Mouse (Mus musculus) heart, adult 10 weeks (tissue): ENCODE measurements around the gene Ttll8. TPM values are rescaled to one million over a fixed set of nuclear protein-coding genes. Genes with fewer than 3 reads are reported as not detected.

ENCODE experiments used
- polyA plus RNA-seq: library from polyadenylated mRNA; stranded (reverse); fragments of 350-450 nt; fragmentation: Illumina TruSeq; extraction: RNeasy Lipid Tissue Mini Kit (QIAGEN cat#74804); gene quantifications from one replicate; pipeline ENCODE4 v1.2.3, GENCODE M21; 2014; ENCODE audit warnings: low read depth, low replicate concordance

The Ttll8 gene
- polyA plus RNA-seq = not detected

GRCm38 (mm10) chr15:88954368-88955072 lies at the start of gene Ttll8:
Gene Ttll8, minus strand, starts transcription at chr15:88954418.

GRCm38 (mm10) chr15:88982534-88983079 lies 28.4 kb upstream of the Ttll8 start, which contains the start of gene Mov10l1:
Gene Mov10l1, plus strand, starts transcription at chr15:88982909.

GRCm38 (mm10) chr15:88978281-88979137 lies 24.3 kb upstream of the Ttll8 start, which contains the start of gene Mlc1:
Gene Mlc1, minus strand, starts transcription at chr15:88979007.

GRCm38 (mm10) chr15:88861772-88862622 lies 92.2 kb downstream of the Ttll8 start, which contains the start of gene Pim3:
Gene Pim3, plus strand, starts transcription at chr15:88862186.

Other genes with a start within 250 kb of the Ttll8 start
- gene Brd1, start 220.2 kb downstream of the Ttll8 start, polyA plus RNA-seq = 20.1 TPM
- gene Zbed4, start 202.8 kb downstream of the Ttll8 start, polyA plus RNA-seq = 6.7 TPM
- 7.8 TPM for gene Alg12, start 135.1 kb downstream of the Ttll8 start, polyA plus RNA-seq
- 19.5 TPM for gene Creld2, start 134.8 kb downstream of the Ttll8 start, polyA plus RNA-seq
- 87.1 TPM for gene Pim3, start 92.2 kb downstream of the Ttll8 start, polyA plus RNA-seq
- not detected for gene Mlc1, start 24.6 kb upstream of the Ttll8 start, polyA plus RNA-seq
- gene Mov10l1, start 28.5 kb upstream of the Ttll8 start, polyA plus RNA-seq = 68.0 TPM
- 1.3 TPM for gene Panx2, start 105.3 kb upstream of the Ttll8 start, polyA plus RNA-seq
- gene Trabd, start 120.7 kb upstream of the Ttll8 start, polyA plus RNA-seq = 42.8 TPM
- gene Selenoo, start 134.7 kb upstream of the Ttll8 start, polyA plus RNA-seq = 18.2 TPM
- gene Tubgcp6, start 168.7 kb upstream of the Ttll8 start, polyA plus RNA-seq = 9.0 TPM
- gene Hdac10, start 174.3 kb upstream of the Ttll8 start, polyA plus RNA-seq = 12.0 TPM
- gene Mapk12, start 186.3 kb upstream of the Ttll8 start, polyA plus RNA-seq = 34.4 TPM
- 3.5 TPM for gene Mapk11, start 195.2 kb upstream of the Ttll8 start, polyA plus RNA-seq
- 81.6 TPM for gene Plxnb2, start 226.4 kb upstream of the Ttll8 start, polyA plus RNA-seq
- gene Dennd6b, start 242.1 kb upstream of the Ttll8 start, polyA plus RNA-seq = 16.5 TPM